Mouse (Mus musculus) MEL (cell line): ENCODE data around the gene 4930578G10Rik.

ENCODE experiments used
- CTCF ChIP-seq, 3 experiments: IDR thresholded peaks in 2 of 3; conservative IDR thresholded peaks in 1 of 3; 2 replicates each; pipeline ENCODE4 v1.5.1; 2011 to 2012; ENCODE audit warnings: low read length in 3 of 3, low read depth in 2 of 3, mild to moderate bottlenecking in 2 of 3, improper control_type of control experiment in 1 of 3, inconsistent platforms in 1 of 3, mixed read lengths in 1 of 3, moderate library complexity in 1 of 3; ENCODE audit not compliant: control insufficient read depth in 1 of 3, insufficient read depth in 1 of 3, poor library complexity in 1 of 3, severe bottlenecking in 1 of 3
- E2F4 ChIP-seq: IDR thresholded peaks from 2 replicates; pipeline ENCODE4 v1.6.1; 2011; ENCODE audit warnings: low read depth, low read length, improper control_type of control experiment, borderline replicate concordance
- GABPA ChIP-seq: IDR thresholded peaks from 2 replicates; pipeline ENCODE4 v1.6.1; 2012; ENCODE audit warnings: low read depth, mild to moderate bottlenecking, inconsistent platforms, low read length, improper control_type of control experiment, moderate library complexity
- POLR2A ChIP-seq, 2 experiments: IDR thresholded peaks; 2 replicates each; pipeline ENCODE4 v1.6.1; 2011 to 2012; ENCODE audit warnings: low read length in 2 of 2, mild to moderate bottlenecking in 2 of 2, control low read depth in 1 of 2, improper control_type of control experiment in 1 of 2, low read depth in 1 of 2, moderate library complexity in 1 of 2; ENCODE audit not compliant: control insufficient read depth in 1 of 2, insufficient read depth in 1 of 2, poor library complexity in 1 of 2
- POLR2AphosphoS5 ChIP-seq: IDR thresholded peaks from 2 replicates; pipeline ENCODE4 v1.6.1; 2012; ENCODE audit warnings: low read depth, borderline replicate concordance, mild to moderate bottlenecking, inconsistent platforms, low read length, moderate library complexity, mixed read lengths

- TF ChIP-seq POLR2A (IDR thresholded peaks at IDR 0.05; ENCODE audit: control insufficient read depth in 1 of 2, insufficient read depth in 1 of 2, low read depth in 1 of 2, low read length in 2 of 2, poor library complexity in 1 of 2) (no peak), POLR2AphosphoS5 (no peak), E2F4 (no peak), GABPA (no peak), CTCF (IDR thresholded peaks at IDR 0.05 in 2 of 3, conservative IDR thresholded peaks at IDR 0.05 in 1 of 3; ENCODE audit: control insufficient read depth in 1 of 3, insufficient read depth in 1 of 3, low read depth in 2 of 3, low read length in 3 of 3, poor library complexity in 1 of 3, severe bottlenecking in 1 of 3) (no peak)
Observed at GRCm38 (mm10) chr4:42880677-42880948, 145.3 kb downstream of the 4930578G10Rik start.
